ENCODE assay signal across 8 mouse cellular contexts in the genomic region with DNA sequence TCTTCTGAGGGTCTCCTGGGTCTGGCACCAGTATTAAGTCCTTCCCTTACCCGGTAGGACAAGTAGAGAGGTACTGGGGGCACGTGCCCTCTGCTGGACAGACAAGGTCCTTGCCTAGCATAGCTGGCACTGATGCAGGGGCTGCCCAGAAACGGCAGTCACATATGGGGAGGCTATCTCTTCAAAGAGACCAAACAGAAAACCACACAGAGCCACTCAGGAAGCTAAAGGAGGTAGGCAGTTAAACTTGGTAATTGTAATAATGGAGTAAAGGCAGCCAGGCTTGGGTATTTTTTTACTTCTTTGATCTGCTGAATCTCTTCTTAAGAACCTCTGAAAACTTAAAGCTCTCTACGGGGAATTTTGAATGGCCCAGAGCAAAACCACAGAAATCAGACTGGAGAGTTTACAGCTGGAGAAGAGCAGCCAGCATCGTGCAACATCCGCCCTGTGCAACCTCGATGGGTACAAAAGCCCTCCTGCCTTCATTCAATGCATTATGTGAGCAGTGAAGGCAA. TPM values are rescaled to one million over a fixed set of nuclear protein-coding genes. Genes with fewer than 3 reads are reported as not detected.
DNase-seq lines count a peak whose midpoint lies in the region; ATAC-seq lines count a peak whose summit lies in the region.

No protein-coding gene starts in this region.

- H3K4me3 ChIP-seq in forebrain, embryonic 13.5 days = no peak overlapping the region

- H3K9ac ChIP-seq in forebrain, embryonic 13.5 days = no peak overlapping the region

- H3K27ac ChIP-seq in forebrain, embryonic 13.5 days = no peak overlapping the region

- H3K4me1 ChIP-seq in forebrain, embryonic 13.5 days = peaks cover 4% of the 10 kb centered on the region; the same call in 1 of the 2 replicates

- peak; percentile 45 for DNase-seq in adrenal gland, adult 2 months
- no peak for DNase-seq in adrenal gland, postnatal 4 days (ENCODE audit: low spot score in 2 of 2)
- DNase-seq in retina, postnatal 1 day = peak; percentile 49
- no peak for DNase-seq in retina, embryonic 14.5 days (ENCODE audit: low spot score)
- peak; percentile 65 for DNase-seq in lung, postnatal 10 days
- DNase-seq in ovary, adult 18-20 months (ENCODE audit: low spot score) = no peak

- H3K4me2 ChIP-seq in forebrain, embryonic 13.5 days = no peak overlapping the region

- no peaks in the 10 kb centered on the region for H3K27me3 ChIP-seq in forebrain, embryonic 13.5 days

- H3K9me3 ChIP-seq in forebrain, embryonic 13.5 days (replicated peaks) = no peaks in the 10 kb centered on the region

- H3K36me3 ChIP-seq in forebrain, embryonic 13.5 days (ENCODE audit: poor library complexity, severe bottlenecking) = no peaks in the 10 kb centered on the region

- 36% methylated on average over 7 of the region's 7 CpGs for WGBS in forebrain, embryonic 13.5 days

- ATAC-seq in inflammation-experienced regulatory T-cells, adult 6 months = peak; percentile 77
- ATAC-seq in forebrain, embryonic 13.5 days = no peak

RNA-seq across cellular contexts. Expression of gene Cyth1, which starts 16.0 kb away (rescaled TPM):
- total RNA-seq in adrenal gland, adult 2 months (2021) = 10 to 100 TPM; 28.9 to 34.0 TPM
- polyA plus RNA-seq in adrenal gland, adult 2 months (2012; rRNA removed) = 13.8 and 16.1 TPM in 2 replicates
- 10 to 100 TPM; 30.3 to 31.5 TPM for total RNA-seq in adrenal gland, postnatal 4 days (2021)
- polyA plus RNA-seq in inflammation-experienced regulatory T-cells, adult 6 months (2017; shearing (Covaris generic)) = 10 to 100 TPM; 33.8 to 51.6 (median 41.7) TPM
- polyA plus RNA-seq in forebrain, embryonic 13.5 days (2015; fragmentation: Nextera tagmentation; extraction: Ambion mirVana) = 22.7 and 24.5 TPM in 2 replicates

RNA-seq across cellular contexts. Expression of gene Usp36, which starts 57.7 kb away (rescaled TPM):
- total RNA-seq in adrenal gland, adult 2 months (2021) = 10 to 100 TPM; 18.7 to 26.2 TPM
- 21.4 and 22.4 TPM in 2 replicates for polyA plus RNA-seq in adrenal gland, adult 2 months (2012; rRNA removed)
- total RNA-seq in adrenal gland, postnatal 4 days (2021) = 10 to 100 TPM; 22.7 to 23.5 TPM
- 10 to 100 TPM; 14.3 to 24.4 (median 22.5) TPM for polyA plus RNA-seq in inflammation-experienced regulatory T-cells, adult 6 months (2017; shearing (Covaris generic))
- 14.1 and 16.9 TPM in 2 replicates for polyA plus RNA-seq in forebrain, embryonic 13.5 days (2015; fragmentation: Nextera tagmentation; extraction: Ambion mirVana)

Comparison
In these comparisons a context has a peak if more than half of its experiments do, and no peak if none do; other contexts are left out.
1. DNase-seq: peak in adrenal gland, adult 2 months (single experiment), retina, postnatal 1 day (single experiment) and lung, postnatal 10 days (single experiment); none in adrenal gland, postnatal 4 days (0 of 2), retina, embryonic 14.5 days (single experiment) and ovary, adult 18-20 months (single experiment).